Mouse (Mus musculus) stomach, postnatal 0 days (tissue): ENCODE measurements around the gene Ankrd13a. TPM values are rescaled to one million over a fixed set of nuclear protein-coding genes. Genes with fewer than 3 reads are reported as not detected.
"Not testable (repeated sequence)": the region's sequence is repeated elsewhere in the genome, so short reads cannot be mapped to it uniquely, and the experiment has no call there.

ENCODE experiments used
- ATAC-seq: fragments of 200-750 bp; cut with Nextera tagmentation; 2 replicates; pipeline ENCODE4 v1.8.0; 2017; ENCODE audit not compliant: low FRiP score, low TSS enrichment
- DNase-seq: peaks from one replicate; pipeline ENCODE4 v3.0.0-alpha.2; 2016; ENCODE audit warnings: low spot score
- H3K27ac ChIP-seq: fragments of 300-500 bp; sonication (generic); replicated peaks from 2 replicates; pipeline ENCODE4 v1.5.1; 2014; ENCODE audit warnings: mild to moderate bottlenecking, control low read depth
- H3K27me3 ChIP-seq: fragments of 300-500 bp; sonication (generic); 2 replicates; pipeline ENCODE4 v1.6.1; 2014; ENCODE audit warnings: low read length; ENCODE audit not compliant: control insufficient read depth, insufficient read depth
- H3K36me3 ChIP-seq: fragments of 300-500 bp; sonication (generic); 2 replicates; pipeline ENCODE4 v1.6.1; 2014; ENCODE audit warnings: low read length, mixed read lengths; ENCODE audit not compliant: control insufficient read depth, insufficient read depth
- H3K4me1 ChIP-seq: fragments of 300-500 bp; sonication (generic); replicated peaks from 2 replicates; pipeline ENCODE4 v1.6.1; 2014; ENCODE audit warnings: antibody characterized with exemption; ENCODE audit not compliant: control insufficient read depth, insufficient read depth
- H3K4me2 ChIP-seq: fragments of 300-500 bp; sonication (generic); replicated peaks from 2 replicates; pipeline ENCODE4 v1.6.1; 2014; ENCODE audit warnings: low read depth, mild to moderate bottlenecking, control low read depth, moderate library complexity
- H3K4me3 ChIP-seq: fragments of 300-500 bp; sonication (generic); 2 replicates; pipeline ENCODE4 v1.5.1; 2014; ENCODE audit warnings: low read depth, low read length, control low read depth
- H3K9ac ChIP-seq: fragments of 300-500 bp; sonication (generic); 2 replicates; pipeline ENCODE4 v1.6.1; 2014; ENCODE audit warnings: mild to moderate bottlenecking, low read length, control low read depth, mixed read lengths
- H3K9me3 ChIP-seq: fragments of 300-500 bp; sonication (generic); 2 replicates; pipeline ENCODE4 v1.6.1; 2016; ENCODE audit warnings: low read length; ENCODE audit not compliant: control insufficient read depth
- CTCF ChIP-seq: IDR thresholded peaks from 2 replicates; pipeline ENCODE4 v1.5.1; 2016; ENCODE audit warnings: antibody characterized with exemption, low read depth, mild to moderate bottlenecking, moderate library complexity
- EP300 ChIP-seq: optimal IDR thresholded peaks from 2 replicates; pipeline ENCODE3; 2016; ENCODE audit warnings: antibody characterized with exemption
- WGBS: fragments of 180-500 bp; shearing (Covaris S2); extraction: QIAGEN DNeasy Blood & Tissue Kit; methylation state at CpG from one replicate; pipeline ENCODE4 v1.1.7; 2014; 5-methylcytosine and 5-hydroxymethylcytosine counted together
- microRNA-seq: library from miRNA; unstranded; fragments of <30 nt; microRNA quantifications from one replicate; pipeline ENCODE4, GENCODE M21; 2016
- polyA plus RNA-seq: library from polyadenylated mRNA; unstranded; fragments of >200 nt; fragmentation: Nextera tagmentation; extraction: Ambion mirVana; gene quantifications from 2 replicates; pipeline ENCODE4 v1.2.1, GENCODE M21; 2015

The Ankrd13a gene
- polyA plus RNA-seq, 1 experiment from 2014 or later: 36.4 TPM

- Histone ChIP-seq H3K4me2 (no peak overlapping the region), H3K9me3 (no peaks in the 10 kb centered on the region), H3K27ac (no peak overlapping the region), H3K27me3 (no peaks in the 10 kb centered on the region), H3K9ac (no peak overlapping the region), H3K4me3 (no peak overlapping the region), H3K36me3 (no peaks in the 10 kb centered on the region), H3K4me1 (no peaks in the 10 kb centered on the region)
- WGBS: 83% methylated on average over 20 of the region's 20 CpGs
- ATAC-seq: no peak
- no peak for DNase-seq
- no peak for TF ChIP-seq EP300
- TF ChIP-seq CTCF: no peak
Observed at GRCm38 (mm10) chr5:114851565-114852236, 77.2 kb downstream of the Ankrd13a start.

GRCm38 (mm10) chr5:114853364-114853763 is 78.9 kb downstream of the Ankrd13a start, which contains the start of gene 4930519G04Rik:
TSS of gene 4930519G04Rik (plus strand) at chr5:114853664.
- H3K27ac ChIP-seq, H3K27me3 ChIP-seq, H3K36me3 ChIP-seq, H3K4me3 ChIP-seq, H3K9me3 ChIP-seq, H3K4me1 ChIP-seq, DNase-seq, H3K9ac ChIP-seq, ATAC-seq, H3K4me2 ChIP-seq: not testable (repeated sequence)
- WGBS: 74% methylated on average over 3 of the region's 5 CpGs

Small RNA genes lying within 50 kb of the gene (microRNA-seq; reads per million reads assigned to microRNA genes)
- gene Mir6240: 9.0 reads per million, percentile 14 among the genes with 10 or more reads in this experiment

Other genes starting within 250 kb of the Ankrd13a start
- 0.79 and 0.98 TPM in 2 replicates for gene Fam222a, start 206.7 kb upstream of the Ankrd13a start, polyA plus RNA-seq
- 2.1 and 2.8 TPM in 2 replicates for gene Trpv4, start 116.3 kb upstream of the Ankrd13a start, polyA plus RNA-seq
- 482 and 496 TPM in 2 replicates for gene Gltp, start 83.7 kb upstream of the Ankrd13a start, polyA plus RNA-seq
- gene Tchp, start 66.9 kb upstream of the Ankrd13a start, polyA plus RNA-seq: 4.6 and 5.8 TPM in 2 replicates
- gene Git2, start 840 bp downstream of the Ankrd13a start, polyA plus RNA-seq: 14.2 and 16.1 TPM in 2 replicates
- 110 and 118 TPM in 2 replicates for gene 1500011B03Rik, start 48.8 kb downstream of the Ankrd13a start, polyA plus RNA-seq
- 0.05 TPM in 1 of 2 replicates, not detected in the other for gene 4930519G04Rik, start 79.0 kb downstream of the Ankrd13a start, polyA plus RNA-seq
- 0.06 and 0.15 TPM in 2 replicates for gene Gm9936, start 84.0 kb downstream of the Ankrd13a start, polyA plus RNA-seq
- 20.1 and 22.3 TPM in 2 replicates for gene Oasl2, start 122.3 kb downstream of the Ankrd13a start, polyA plus RNA-seq
- gene Oasl1, start 148.6 kb downstream of the Ankrd13a start, polyA plus RNA-seq: 14.1 and 14.6 TPM in 2 replicates
- 39.2 and 49.8 TPM in 2 replicates for gene 2210016L21Rik, start 167.5 kb downstream of the Ankrd13a start, polyA plus RNA-seq
- gene Hnf1a, start 196.4 kb downstream of the Ankrd13a start, polyA plus RNA-seq: 5.4 and 5.7 TPM in 2 replicates
- 25.2 and 39.8 TPM in 2 replicates for gene Sppl3, start 236.5 kb downstream of the Ankrd13a start, polyA plus RNA-seq